23 mouse cellular contexts compared by ENCODE assay signal in genomic region chr8:13608946-13609345, GRCm38 (mm10). TPM values are rescaled to one million over a fixed set of nuclear protein-coding genes. Genes with fewer than 3 reads are reported as not detected.
"Had no signal": no experiment of that assay in that cellular context is flagged by ENCODE, and none has a peak within 500 bp of the region (broad histone marks: within the 10 kb centered on the region; RNA-seq: fewer than 3 reads in every experiment).

No protein-coding gene starts in this region.

- H3K27me3 ChIP-seq: liver, embryonic 15.5 days; lung, embryonic 15.5 days; megakaryocyte, embryonic 14.5 days; midbrain, embryonic 12.5 days; neural tube, embryonic 12.5 days; stomach, embryonic 15.5 days had no signal

- H3K9ac ChIP-seq: liver, embryonic 15.5 days; liver, postnatal 0 days; lung, embryonic 15.5 days; midbrain, embryonic 12.5 days; neural tube, embryonic 12.5 days; stomach, embryonic 15.5 days had no signal

- H3K9me3 ChIP-seq: liver, embryonic 15.5 days; lung, embryonic 15.5 days; midbrain, embryonic 10.5 days; midbrain, embryonic 12.5 days; stomach, embryonic 15.5 days had no signal

- H3K4me2 ChIP-seq: liver, embryonic 15.5 days; lung, embryonic 15.5 days; midbrain, embryonic 12.5 days; neural tube, embryonic 12.5 days; stomach, embryonic 15.5 days had no signal

- H3K4me3 ChIP-seq: liver, embryonic 15.5 days; lung, embryonic 15.5 days; megakaryocyte, embryonic 14.5 days; midbrain, embryonic 10.5 days; midbrain, embryonic 12.5 days; myocyte; neural tube, embryonic 12.5 days; stomach, embryonic 15.5 days had no signal

- ATAC-seq: liver, postnatal 0 days; lung, postnatal 0 days; midbrain, embryonic 16.5 days had no signal

- DNase-seq: liver, postnatal 0 days; lung, adult 2 months; lung, postnatal 14 days; lung, postnatal 36 days; midbrain, embryonic 14.5 days; right cerebral cortex, postnatal 14 days; spleen, adult 18-20 months; thymus, adult 2 months; thymus, postnatal 25 days had no signal

- H3K27ac ChIP-seq: liver, embryonic 15.5 days; lung, embryonic 15.5 days; macrophage; midbrain, embryonic 10.5 days; midbrain, embryonic 12.5 days; neural tube, embryonic 12.5 days; stomach, embryonic 15.5 days; stomach, postnatal 0 days had no signal

- H3K4me1 ChIP-seq: lung, embryonic 15.5 days; midbrain, embryonic 10.5 days; midbrain, embryonic 12.5 days; neural tube, embryonic 12.5 days; stomach, embryonic 15.5 days had no signal

RNA-seq across cellular contexts. Expression of gene 1700029H14Rik, which starts 46.7 kb away (rescaled TPM):
- total RNA-seq: megakaryocyte progenitor cell, adult 5-6 weeks had no signal
- polyA plus RNA-seq: liver, embryonic 15.5 days; liver, postnatal 0 days; lung, embryonic 15.5 days; lung, postnatal 0 days; macrophage; midbrain, embryonic 10.5 days; midbrain, embryonic 12.5 days; midbrain, embryonic 14.5 days; midbrain, embryonic 16.5 days; myocyte; neural tube, embryonic 12.5 days; neural tube, embryonic 14.5 days; stomach, embryonic 15.5 days; stomach, postnatal 0 days had no signal
